Mouse (Mus musculus) liver, adult 2 months (tissue): ENCODE measurements around the gene Dgkq.

Source experiments
- CTCF ChIP-seq: fragments of 200-500 bp; IDR thresholded peaks from 2 replicates; pipeline ENCODE4 v1.5.1; 2011; ENCODE audit warnings: low read depth, low read length, control low read depth
- POLR2A ChIP-seq: fragments of 200-500 bp; IDR thresholded peaks from 2 replicates; pipeline ENCODE4 v1.6.1; 2011; ENCODE audit warnings: low read length, control low read depth; ENCODE audit not compliant: insufficient read depth; ENCODE audit errors: extremely low read depth

GRCm38 (mm10) chr5:108678296-108678854, 8.9 kb upstream of the Dgkq start:
- no peak for TF ChIP-seq CTCF
- TF ChIP-seq POLR2A: no peak
